Mouse (Mus musculus) forebrain, embryonic 11.5 days (tissue): ENCODE measurements around the gene Kars. TPM values are rescaled to one million over a fixed set of nuclear protein-coding genes. Genes with fewer than 3 reads are reported as not detected.

Experiments
- ATAC-seq: fragments of 200-750 bp; cut with Nextera tagmentation; replicated peaks from 2 replicates; pipeline ENCODE4 v1.8.0; 2017; ENCODE audit warnings: moderate TSS enrichment; ENCODE audit not compliant: low FRiP score
- DNase-seq: peaks from one replicate; pipeline ENCODE4 v3.0.0-alpha.2; 2017; ENCODE audit warnings: low spot score
- H3K27ac ChIP-seq: fragments of 300-500 bp; sonication (generic); 2 replicates; pipeline ENCODE4 v1.5.1; 2014; ENCODE audit warnings: low read depth, low read length
- H3K27me3 ChIP-seq: fragments of 300-500 bp; sonication (generic); 2 replicates; pipeline ENCODE4 v1.6.1; 2014; ENCODE audit warnings: mild to moderate bottlenecking, low read length, mixed read lengths; ENCODE audit not compliant: control insufficient read depth, insufficient read depth
- H3K36me3 ChIP-seq: fragments of 300-500 bp; sonication (generic); 2 replicates; pipeline ENCODE4 v1.6.1; 2014; ENCODE audit warnings: mild to moderate bottlenecking, low read length, moderate library complexity, mixed read lengths; ENCODE audit not compliant: control insufficient read depth, insufficient read depth
- H3K4me1 ChIP-seq: fragments of 300-500 bp; sonication (generic); replicated peaks from 2 replicates; pipeline ENCODE4 v1.6.1; 2014; ENCODE audit warnings: low read length, mixed read lengths; ENCODE audit not compliant: control insufficient read depth, insufficient read depth
- H3K4me2 ChIP-seq: fragments of 300-500 bp; sonication (generic); 2 replicates; pipeline ENCODE4 v1.6.1; 2014; ENCODE audit warnings: low read depth, mild to moderate bottlenecking, low read length, moderate library complexity, mixed read lengths; ENCODE audit not compliant: severe bottlenecking
- H3K4me3 ChIP-seq: fragments of 300-500 bp; sonication (generic); 2 replicates; pipeline ENCODE4 v1.5.1; 2014; ENCODE audit warnings: low read depth, low read length
- H3K9ac ChIP-seq: fragments of 300-500 bp; sonication (generic); 2 replicates; pipeline ENCODE4 v1.6.1; 2014; ENCODE audit warnings: low read length
- H3K9me3 ChIP-seq: fragments of 300-500 bp; sonication (generic); 2 replicates; pipeline ENCODE4 v1.6.1; 2016; ENCODE audit warnings: low read length, mixed read lengths; ENCODE audit not compliant: control insufficient read depth
- WGBS: fragments of 180-500 bp; shearing (Covaris S2); extraction: QIAGEN DNeasy Blood & Tissue Kit; methylation state at CpG from one replicate; pipeline ENCODE4 v1.1.7; 2014; 5-methylcytosine and 5-hydroxymethylcytosine counted together
- polyA plus RNA-seq: library from polyadenylated mRNA; unstranded; fragments of >200 nt; fragmentation: Nextera tagmentation; extraction: Ambion mirVana; gene quantifications from 2 replicates; pipeline ENCODE4 v1.2.1, GENCODE M21; 2014

Kars gene
- polyA plus RNA-seq, 1 experiment from 2014 or later: 261 TPM

DNA sequence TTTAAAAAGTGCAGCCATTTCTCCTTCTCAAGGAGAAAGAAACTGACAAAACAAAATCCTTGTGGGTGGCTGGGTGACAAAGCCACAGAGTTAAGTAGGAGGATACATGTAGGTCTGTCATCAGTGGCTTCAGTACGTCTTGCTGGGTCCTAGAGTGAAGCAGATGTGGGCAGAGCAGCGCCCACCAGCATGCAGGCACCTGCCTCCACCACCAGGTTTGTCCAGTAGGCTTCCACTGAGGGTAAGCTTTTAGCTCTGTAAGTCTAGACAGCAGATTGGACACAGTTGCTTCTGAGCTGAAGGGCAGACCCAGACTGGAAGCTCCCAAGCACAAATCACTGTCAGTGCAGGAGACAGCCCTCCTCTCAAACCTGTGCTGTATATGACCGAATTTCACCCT is 49.8 kb downstream of the Kars start:
- Histone ChIP-seq H3K4me2 (no peak overlapping the region), H3K9ac (no peak overlapping the region), H3K27ac (no peak overlapping the region), H3K9me3 (no peaks in the 10 kb centered on the region), H3K36me3 (peaks cover 5% of the 10 kb centered on the region; the same call in 1 of the 2 replicates), H3K4me1 (no peaks in the 10 kb centered on the region), H3K27me3 (no peaks in the 10 kb centered on the region), H3K4me3 (no peak overlapping the region)
- WGBS: 69% methylated on average over 3 of the region's 3 CpGs
- ATAC-seq: no peak
- no peak for DNase-seq

DNA sequence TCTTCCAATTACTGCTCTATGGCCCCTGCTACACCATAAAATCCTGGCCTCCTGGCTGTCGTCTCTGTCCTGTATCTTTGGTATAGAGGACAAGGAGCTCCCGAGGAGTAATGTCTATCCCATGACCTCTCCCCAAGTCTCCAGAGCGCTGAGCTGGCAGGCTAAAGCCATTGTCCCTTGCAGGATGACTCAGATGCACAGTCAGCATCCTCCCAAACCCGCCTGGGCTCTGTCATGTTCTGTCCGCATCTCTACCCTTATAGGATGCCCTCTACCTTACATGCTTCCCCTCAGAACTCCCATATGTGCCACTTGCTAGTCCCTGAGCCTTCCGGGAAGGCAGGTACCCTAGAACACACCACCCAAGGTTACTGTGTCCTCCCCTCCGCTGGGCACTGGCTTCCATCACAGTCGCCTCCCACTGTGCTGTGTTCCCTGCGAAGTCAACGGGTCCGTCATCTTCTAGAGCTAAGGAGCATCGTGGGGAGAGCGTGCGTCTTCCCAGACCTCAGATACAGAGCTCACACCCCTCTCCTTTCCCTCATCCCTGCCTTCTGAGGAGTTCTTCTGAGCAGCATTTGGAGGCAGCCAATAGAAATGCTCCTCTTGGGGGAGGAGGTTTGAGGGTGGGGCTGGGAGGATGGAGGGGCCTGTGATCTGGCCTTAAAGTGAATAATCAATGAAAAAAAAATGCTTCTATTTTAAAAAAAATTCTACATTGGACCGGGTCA is 50.4 kb downstream of the Kars start:
- H3K4me3 ChIP-seq: no peak overlapping the region
- H3K4me1 ChIP-seq: no peaks in the 10 kb centered on the region
- H3K27ac ChIP-seq: no peak overlapping the region
- DNase-seq (no peak), ATAC-seq (0 out of 2 replicates have a peak, but pooled peaks have one; percentile 7)
- H3K36me3 ChIP-seq: peaks cover 5% of the 10 kb centered on the region; the same call in 1 of the 2 replicates
- WGBS: 73% methylated on average over 15 of the region's 15 CpGs
- H3K9ac ChIP-seq: no peak overlapping the region
- H3K4me2 ChIP-seq: no peak overlapping the region
- H3K27me3 ChIP-seq: no peaks in the 10 kb centered on the region
- H3K9me3 ChIP-seq: no peaks in the 10 kb centered on the region

DNA sequence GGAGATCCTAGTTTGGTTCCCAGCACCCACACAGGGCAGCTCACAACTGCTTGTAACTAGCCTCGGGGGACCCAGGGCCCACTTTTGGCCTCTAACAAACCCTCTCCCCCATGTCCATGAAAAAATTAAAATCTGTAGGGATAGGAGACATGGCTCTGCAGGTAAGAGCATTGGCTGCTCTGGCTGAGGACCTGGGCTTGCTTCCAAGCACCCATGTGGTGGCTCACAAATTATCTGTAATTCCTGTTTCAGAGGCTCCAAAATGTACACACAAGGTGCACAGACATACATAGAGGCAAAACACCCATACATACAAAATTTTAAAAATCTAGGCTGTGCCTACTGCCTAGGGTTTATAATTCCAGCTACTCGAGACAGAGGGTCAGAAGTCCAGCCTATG is 53.9 kb downstream of the Kars start:
- ATAC-seq (no peak), DNase-seq (no peak)
- Histone ChIP-seq H3K4me1 (no peaks in the 10 kb centered on the region), H3K4me3 (no peak overlapping the region), H3K9ac (no peak overlapping the region), H3K9me3 (no peaks in the 10 kb centered on the region), H3K4me2 (no peak overlapping the region), H3K27me3 (no peaks in the 10 kb centered on the region), H3K36me3 (peaks cover 8% of the 10 kb centered on the region; the same call in 1 of the 2 replicates), H3K27ac (no peak overlapping the region)
- 93% methylated on average over 2 of the region's 2 CpGs for WGBS

DNA sequence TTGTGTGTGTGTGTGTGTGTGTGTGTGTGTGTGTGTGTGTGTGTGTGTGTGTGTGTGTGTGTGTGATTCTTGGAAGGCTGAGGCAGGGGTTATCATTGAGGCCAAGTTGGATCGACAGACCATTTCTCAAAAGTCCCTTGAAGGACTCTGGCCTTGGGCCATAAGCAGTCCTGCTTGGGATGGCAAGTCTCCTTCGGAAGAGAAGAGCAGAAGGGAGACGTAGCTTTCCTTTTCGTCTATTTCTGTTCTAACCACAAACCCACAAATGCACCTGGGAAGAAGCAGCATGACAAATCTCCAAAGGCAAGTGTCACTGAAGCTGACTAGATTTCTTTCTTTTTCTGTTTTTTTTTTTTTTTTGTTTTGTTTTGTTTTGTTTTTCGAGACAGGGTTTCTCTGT is 55.2 kb downstream of the Kars start:
- Histone ChIP-seq H3K36me3 (peaks cover 8% of the 10 kb centered on the region; the same call in 1 of the 2 replicates), H3K9me3 (no peaks in the 10 kb centered on the region), H3K27ac (no peak overlapping the region), H3K4me3 (no peak overlapping the region), H3K4me2 (no peak overlapping the region), H3K27me3 (no peaks in the 10 kb centered on the region), H3K4me1 (no peaks in the 10 kb centered on the region), H3K9ac (no peak overlapping the region)
- 91% methylated on average over 5 of the region's 5 CpGs for WGBS
- ATAC-seq (no peak), DNase-seq (no peak)

DNA sequence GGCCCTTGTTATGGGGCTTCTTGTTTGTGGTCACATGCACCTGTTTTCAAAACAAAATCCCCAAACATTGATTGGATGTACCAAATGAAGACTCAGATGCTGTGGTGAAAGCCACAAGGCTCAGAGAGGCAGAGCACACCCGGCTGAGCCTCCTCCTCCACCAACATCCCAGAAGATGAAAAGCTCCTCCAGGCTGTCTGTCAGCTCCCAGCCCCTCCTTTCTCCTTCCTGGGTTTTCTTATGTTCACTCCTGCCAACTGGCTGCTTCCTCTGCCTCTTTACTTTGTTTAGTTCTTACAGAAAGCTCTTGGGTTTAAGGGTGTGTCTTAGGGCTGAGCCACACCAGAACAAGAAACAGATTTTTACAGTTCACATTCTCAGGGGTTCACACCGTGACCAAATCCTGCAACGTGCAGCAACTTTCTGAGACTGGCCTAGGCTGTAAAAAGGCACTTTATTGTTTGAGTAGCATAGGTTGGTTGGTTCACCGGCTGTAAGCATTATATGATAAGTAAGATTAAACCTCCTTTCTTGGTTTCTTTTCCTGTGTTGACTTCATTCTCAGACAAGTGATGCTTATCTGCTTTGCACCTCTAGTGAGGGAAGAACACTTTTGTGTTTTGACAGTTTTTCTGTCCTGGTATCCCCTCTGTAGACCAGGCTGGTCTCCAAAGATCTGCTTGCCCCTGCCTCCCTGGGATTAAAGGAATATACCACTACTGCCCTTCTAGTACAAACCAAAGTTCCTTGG is 56.1 kb downstream of the Kars start:
- H3K27me3 ChIP-seq: no peaks in the 10 kb centered on the region
- WGBS: 91% methylated on average over 4 of the region's 4 CpGs
- peaks cover 8% of the 10 kb centered on the region; the same call in 1 of the 2 replicates for H3K36me3 ChIP-seq

GRCm38 (mm10) chr8:111951936-111952335 is 59.2 kb downstream of the Kars start:
- H3K4me1 ChIP-seq: no peaks in the 10 kb centered on the region
- no peak overlapping the region for H3K4me3 ChIP-seq
- no peak overlapping the region for H3K4me2 ChIP-seq
- H3K9me3 ChIP-seq: no peaks in the 10 kb centered on the region
- H3K9ac ChIP-seq: no peak overlapping the region
- ATAC-seq (no peak), DNase-seq (no peak)
- H3K27me3 ChIP-seq: no peaks in the 10 kb centered on the region
- 96% methylated on average over 5 of the region's 5 CpGs for WGBS
- H3K27ac ChIP-seq: no peak overlapping the region
- peaks cover 8% of the 10 kb centered on the region; the same call in 1 of the 2 replicates for H3K36me3 ChIP-seq

More for the DNA sequence above, 56.1 kb downstream of the Kars start:
- Histone ChIP-seq H3K9me3 (no peaks in the 10 kb centered on the region), H3K4me3 (no peak overlapping the region), H3K9ac (no peak overlapping the region), H3K4me1 (no peaks in the 10 kb centered on the region), H3K27ac (no peak overlapping the region), H3K4me2 (no peak overlapping the region)
- ATAC-seq (no peak), DNase-seq (no peak)

- H3K4me3 ChIP-seq: no peak overlapping the region
- no peak overlapping the region for H3K27ac ChIP-seq
- ATAC-seq (no peak), DNase-seq (no peak)
- no peak overlapping the region for H3K9ac ChIP-seq
- H3K36me3 ChIP-seq: peaks cover 6% of the 10 kb centered on the region; the same call in 1 of the 2 replicates
- H3K4me2 ChIP-seq: no peak overlapping the region
- H3K9me3 ChIP-seq: no peaks in the 10 kb centered on the region
- no peaks in the 10 kb centered on the region for H3K4me1 ChIP-seq
- 95% methylated on average over 7 of the region's 7 CpGs for WGBS
- H3K27me3 ChIP-seq: no peaks in the 10 kb centered on the region
These were observed 59.8 kb downstream of the Kars start for GRCm38 (mm10) chr8:111951317-111951716.

GRCm38 (mm10) chr8:111950846-111951245 is 60.3 kb downstream of the Kars start:
- Histone ChIP-seq H3K27me3 (no peaks in the 10 kb centered on the region), H3K9ac (no peak overlapping the region), H3K27ac (no peak overlapping the region), H3K4me1 (no peaks in the 10 kb centered on the region), H3K9me3 (no peaks in the 10 kb centered on the region), H3K4me2 (no peak overlapping the region), H3K36me3 (peaks cover 6% of the 10 kb centered on the region; the same call in 1 of the 2 replicates), H3K4me3 (no peak overlapping the region)
- ATAC-seq: no peak
- DNase-seq: no peak
- WGBS: 95% methylated on average over 3 of the region's 3 CpGs
